Mouse (Mus musculus): ENCODE results near the gene Ugcg.
"Not testable (repeated sequence)": the region's sequence is repeated elsewhere in the genome, so short reads cannot be mapped to it uniquely, and the experiment has no call there.

Ugcg gene

GRCm38 (mm10) chr4:59243802-59244493 is 54.9 kb downstream of the Ugcg start:
- in situ Hi-C loops (cut with MboI; ENCODE audit: low pct_unique_long_range_greater_than_20kb in 1 of 2, low sequenced_read_pairs in 2 of 2, unreplicated experiment in 1 of 2) = no loop called here

- in situ Hi-C loops (cut with MboI; ENCODE audit: low pct_unique_long_range_greater_than_20kb in 1 of 2, low sequenced_read_pairs in 2 of 2, unreplicated experiment in 1 of 2) = no loop called here
Measured at GRCm38 (mm10) chr4:59244791-59245555, 55.9 kb downstream of the Ugcg start.

- in situ Hi-C loops (cut with MboI; ENCODE audit: low pct_unique_long_range_greater_than_20kb in 1 of 2, low sequenced_read_pairs in 2 of 2, unreplicated experiment in 1 of 2) = no loop called here
Measured at GRCm38 (mm10) chr4:59245776-59246175, 56.7 kb downstream of the Ugcg start.

- in situ Hi-C loops (cut with MboI; ENCODE audit: low pct_unique_long_range_greater_than_20kb in 1 of 2, low sequenced_read_pairs in 2 of 2, unreplicated experiment in 1 of 2) = no loop called here
Measured at GRCm38 (mm10) chr4:59247545-59247944, 58.5 kb downstream of the Ugcg start.

- in situ Hi-C loops (cut with MboI; ENCODE audit: low pct_unique_long_range_greater_than_20kb in 1 of 2, low sequenced_read_pairs in 2 of 2, unreplicated experiment in 1 of 2) = no loop called here
Measured at GRCm38 (mm10) chr4:59248035-59248434, 59.0 kb downstream of the Ugcg start.

- in situ Hi-C loops (cut with MboI; ENCODE audit: low pct_unique_long_range_greater_than_20kb in 1 of 2, low sequenced_read_pairs in 2 of 2, unreplicated experiment in 1 of 2) = no loop called here
Measured at GRCm38 (mm10) chr4:59252386-59253054, 63.5 kb downstream of the Ugcg start.

- in situ Hi-C loops (cut with MboI; ENCODE audit: low pct_unique_long_range_greater_than_20kb in 1 of 2, low sequenced_read_pairs in 2 of 2, unreplicated experiment in 1 of 2) = no loop called here
Measured at GRCm38 (mm10) chr4:59253055-59253434, 64.0 kb downstream of the Ugcg start.

- in situ Hi-C loops (cut with MboI; ENCODE audit: low pct_unique_long_range_greater_than_20kb in 1 of 2, low sequenced_read_pairs in 2 of 2, unreplicated experiment in 1 of 2) = no loop called here
Measured at GRCm38 (mm10) chr4:59254397-59254796, 65.3 kb downstream of the Ugcg start.

GRCm38 (mm10) chr4:59255988-59256387 is 66.9 kb downstream of the Ugcg start:
- in situ Hi-C loops (cut with MboI; ENCODE audit: low pct_unique_long_range_greater_than_20kb in 1 of 2, low sequenced_read_pairs in 2 of 2, unreplicated experiment in 1 of 2) = no loop called here

- in situ Hi-C loops (cut with MboI; ENCODE audit: low pct_unique_long_range_greater_than_20kb in 1 of 2, low sequenced_read_pairs in 2 of 2, unreplicated experiment in 1 of 2) = no loop called here
Measured at GRCm38 (mm10) chr4:59257866-59258265, 68.8 kb downstream of the Ugcg start.

- in situ Hi-C loops (cut with MboI; ENCODE audit: low pct_unique_long_range_greater_than_20kb in 1 of 2, low sequenced_read_pairs in 2 of 2, unreplicated experiment in 1 of 2) = no loop called here
Measured at GRCm38 (mm10) chr4:59258771-59259170, 69.7 kb downstream of the Ugcg start.

- in situ Hi-C loops (cut with MboI; ENCODE audit: low pct_unique_long_range_greater_than_20kb in 1 of 2, low sequenced_read_pairs in 2 of 2, unreplicated experiment in 1 of 2) = no loop called here
Measured at GRCm38 (mm10) chr4:59259806-59260205, 70.7 kb downstream of the Ugcg start.

GRCm38 (mm10) chr4:59260871-59261515 is 71.9 kb downstream of the Ugcg start:
- in situ Hi-C loops (cut with MboI; ENCODE audit: low pct_unique_long_range_greater_than_20kb in 1 of 2, low sequenced_read_pairs in 2 of 2, unreplicated experiment in 1 of 2) = no loop called here

GRCm38 (mm10) chr4:59261582-59261981 is 72.5 kb downstream of the Ugcg start:
- in situ Hi-C loops (cut with MboI; ENCODE audit: low pct_unique_long_range_greater_than_20kb in 1 of 2, low sequenced_read_pairs in 2 of 2, unreplicated experiment in 1 of 2) = not testable (repeated sequence)

- in situ Hi-C loops (cut with MboI; ENCODE audit: low pct_unique_long_range_greater_than_20kb in 1 of 2, low sequenced_read_pairs in 2 of 2, unreplicated experiment in 1 of 2) = no loop called here
Measured at GRCm38 (mm10) chr4:59262156-59262555, 73.1 kb downstream of the Ugcg start.

- in situ Hi-C loops (cut with MboI; ENCODE audit: low pct_unique_long_range_greater_than_20kb in 1 of 2, low sequenced_read_pairs in 2 of 2, unreplicated experiment in 1 of 2) = no loop called here
Measured at GRCm38 (mm10) chr4:59263418-59263817, 74.4 kb downstream of the Ugcg start.

GRCm38 (mm10) chr4:59264611-59265095 is 75.6 kb downstream of the Ugcg start:
- in situ Hi-C loops (cut with MboI; ENCODE audit: low pct_unique_long_range_greater_than_20kb in 1 of 2, low sequenced_read_pairs in 2 of 2, unreplicated experiment in 1 of 2) = no loop called here

GRCm38 (mm10) chr4:59265182-59265581 is 76.1 kb downstream of the Ugcg start:
- in situ Hi-C loops (cut with MboI; ENCODE audit: low pct_unique_long_range_greater_than_20kb in 1 of 2, low sequenced_read_pairs in 2 of 2, unreplicated experiment in 1 of 2) = no loop called here

GRCm38 (mm10) chr4:59265631-59266030 is 76.6 kb downstream of the Ugcg start:
- in situ Hi-C loops (cut with MboI; ENCODE audit: low pct_unique_long_range_greater_than_20kb in 1 of 2, low sequenced_read_pairs in 2 of 2, unreplicated experiment in 1 of 2) = no loop called here

Measured in mouse embryonic stem cell (cell line).